Mouse (Mus musculus) sigmoid colon, adult 10 weeks (tissue): Measurements from ENCODE around the gene Rnase4. TPM values are rescaled to one million over a fixed set of nuclear protein-coding genes. Genes with fewer than 3 reads are reported as not detected.

Source experiments
- polyA plus RNA-seq: library from polyadenylated mRNA; stranded (reverse); fragments of 350-450 nt; fragmentation: Illumina TruSeq; extraction: RNeasy Lipid Tissue Mini Kit (QIAGEN cat#74804); gene quantifications from one replicate; pipeline ENCODE4 v1.2.3, GENCODE M21; 2014; ENCODE audit warnings: low read depth, low replicate concordance

Rnase4 gene
- 381 TPM for polyA plus RNA-seq

GRCm38 (mm10) chr14:51090921-51091900 lies at the start of gene Rnase4, which contains the start of gene Ang:
Gene Rnase4 (plus strand): TSS chr14:51091077.
Gene Ang (plus strand): TSS chr14:51091150.

DNA sequence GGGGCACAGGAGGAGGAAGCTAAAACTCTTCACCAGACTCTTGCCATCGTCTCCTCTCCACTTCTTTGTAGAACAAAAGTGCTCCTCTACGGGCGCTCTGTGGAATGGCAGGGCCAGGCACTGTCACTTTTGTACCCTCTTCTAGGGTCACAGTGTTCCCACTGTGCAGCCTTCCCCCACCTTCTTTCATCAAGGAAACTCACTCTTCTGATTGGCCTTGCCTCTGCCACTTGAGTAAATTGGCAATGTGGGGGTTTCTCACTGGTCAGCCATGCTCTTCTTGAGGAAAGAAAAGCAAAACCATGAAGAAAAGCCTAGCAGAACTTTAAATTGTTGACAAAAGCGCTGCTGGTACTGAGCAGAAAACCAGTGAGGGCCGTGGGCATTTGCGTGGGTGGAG lies 49.1 kb upstream of the Rnase4 start, which contains the start of gene Rnase9:
Gene Rnase9 (minus strand): TSS at position 101 of the 400 bp plus-strand sequence.

GRCm38 (mm10) chr14:51050063-51050462 lies 40.8 kb upstream of the Rnase4 start, which contains the start of gene Rnase11:
Gene Rnase11 (minus strand): TSS chr14:51050163.

GRCm38 (mm10) chr14:51057401-51057831 lies 33.5 kb upstream of the Rnase4 start, which contains the start of gene Rnase12:
Gene Rnase12 (minus strand): TSS chr14:51057661.

DNA sequence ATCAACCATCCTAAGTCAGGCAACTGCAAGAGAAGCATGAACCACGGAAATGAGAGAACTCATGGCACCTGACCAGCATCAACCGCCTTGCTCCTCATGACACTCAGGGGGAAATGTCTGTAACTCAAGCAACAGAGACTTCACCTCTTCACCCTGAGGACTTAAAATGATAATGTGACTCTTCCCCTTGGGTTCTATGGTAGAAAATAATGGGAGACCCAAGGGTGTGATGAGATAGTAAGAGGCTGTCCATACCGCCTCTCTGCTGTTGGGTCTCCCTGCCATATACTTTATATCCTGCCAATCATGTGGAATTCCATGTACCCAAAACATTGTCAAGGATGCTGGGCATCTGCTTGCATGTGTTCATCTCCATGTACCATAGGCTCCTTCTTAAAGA lies 16.5 kb upstream of the Rnase4 start, which contains the start of gene Olfr750:
Gene Olfr750 (minus strand): TSS at position 101 of the 400 bp plus-strand sequence.

GRCm38 (mm10) chr14:51113916-51114560 lies 23.2 kb downstream of the Rnase4 start, which contains the start of gene Eddm3b:
Gene Eddm3b (plus strand): TSS chr14:51114426.

GRCm38 (mm10) chr14:51146685-51147084 lies 55.8 kb downstream of the Rnase4 start, which contains the start of gene Rnase1:
Gene Rnase1 (minus strand): TSS chr14:51146785.

Other genes starting within 250 kb of the Rnase4 start
- gene Tep1, start 220.5 kb upstream of the Rnase4 start, polyA plus RNA-seq: 53.8 TPM
- 2.2 TPM for gene Klhl33, start 193.6 kb upstream of the Rnase4 start, polyA plus RNA-seq
- 13.2 TPM for gene Osgep, start 166.2 kb upstream of the Rnase4 start, polyA plus RNA-seq
- 12.7 TPM for gene Apex1, start 166.1 kb upstream of the Rnase4 start, polyA plus RNA-seq
- 26.2 TPM for gene Pip4p1, start 160.2 kb upstream of the Rnase4 start, polyA plus RNA-seq
- gene Pnp, start 160.0 kb upstream of the Rnase4 start, polyA plus RNA-seq: 68.2 TPM
- gene Gm49342, start 146.6 kb upstream of the Rnase4 start, polyA plus RNA-seq: not detected
- gene Pnp2, start 135.1 kb upstream of the Rnase4 start, polyA plus RNA-seq: 10.6 TPM
- 0.38 TPM for gene Rnase10, start 83.3 kb upstream of the Rnase4 start, polyA plus RNA-seq
- 0.38 TPM for gene Rnase9, start 49.2 kb upstream of the Rnase4 start, polyA plus RNA-seq
- not detected for gene Rnase11, start 40.9 kb upstream of the Rnase4 start, polyA plus RNA-seq
- gene Rnase12, start 33.4 kb upstream of the Rnase4 start, polyA plus RNA-seq: 1.1 TPM
- gene Olfr750, start 16.6 kb upstream of the Rnase4 start, polyA plus RNA-seq: not detected
- gene Ang, start 73 bp downstream of the Rnase4 start, polyA plus RNA-seq: 14.5 TPM
- not detected for gene Eddm3b, start 23.3 kb downstream of the Rnase4 start, polyA plus RNA-seq
- gene Rnase6, start 32.8 kb downstream of the Rnase4 start, polyA plus RNA-seq: 10.4 TPM
- gene Rnase1, start 55.7 kb downstream of the Rnase4 start, polyA plus RNA-seq: 11.5 TPM
- gene Rnase2b, start 71.2 kb downstream of the Rnase4 start, polyA plus RNA-seq: 2.9 TPM
- gene Ang2, start 108.1 kb downstream of the Rnase4 start, polyA plus RNA-seq: not detected
- not detected for gene Ear14, start 112.3 kb downstream of the Rnase4 start, polyA plus RNA-seq
- not detected for gene Rnase2a, start 165.0 kb downstream of the Rnase4 start, polyA plus RNA-seq